Mouse (Mus musculus) spleen, embryonic (tissue): ENCODE data around the gene Sgce.

ENCODE experiments used
- CTCF ChIA-PET: fragments of 350-600 bp; sonication (Branson Sonifier 250); formaldehyde crosslinking; loops from one replicate; lab custom pipeline; 2022; lab: Charles Lee

The Sgce gene

GRCm38 (mm10) chr6:4652596-4653134 lies 94.3 kb downstream of the Sgce start:
- CTCF ChIA-PET = no interaction called here

GRCm38 (mm10) chr6:4647351-4647750 lies 99.7 kb downstream of the Sgce start:
- CTCF ChIA-PET = interaction anchor here (0.8 kb wide), 1 partner anchor 78 kb away, joined by 3 read pairs; no protein-coding TSS in a partner anchor

- CTCF ChIA-PET = no interaction called here
Measured at GRCm38 (mm10) chr6:4642068-4642467, 104.9 kb downstream of the Sgce start.

GRCm38 (mm10) chr6:4634804-4635203 lies 112.2 kb downstream of the Sgce start:
- CTCF ChIA-PET = no interaction called here

- CTCF ChIA-PET = no interaction called here
Measured at GRCm38 (mm10) chr6:4633189-4633588, 113.8 kb downstream of the Sgce start.

GRCm38 (mm10) chr6:4631464-4631863 lies 115.5 kb downstream of the Sgce start:
- CTCF ChIA-PET = interaction anchor here (0.5 kb wide), 1 partner anchor 115 kb away, joined by 13 read pairs; no protein-coding TSS in a partner anchor
